ENCODE assay signal across 8 mouse cellular contexts in genomic region chr1:132468926-132469325, GRCm38 (mm10). TPM values are rescaled to one million over a fixed set of nuclear protein-coding genes. Genes with fewer than 3 reads are reported as not detected.
DNase-seq lines count a peak whose midpoint lies in the region.
"Had no signal": no experiment of that assay in that cellular context is flagged by ENCODE, and none has a peak within 500 bp of the region (broad histone marks: within the 10 kb centered on the region; RNA-seq: fewer than 3 reads in every experiment).

No protein-coding gene starts in this region.

- peaks cover 11% of the 10 kb centered on the region; the same call in 1 of the 2 replicates for H3K4me1 ChIP-seq in heart, embryonic 10.5 days

- intact Hi-C loops in heart, postnatal 10 days (cut with DNase I): no loop called here

- no peak overlapping the region for H3K27ac ChIP-seq in heart, embryonic 10.5 days

- no peaks in the 10 kb centered on the region for H3K9me3 ChIP-seq in heart, embryonic 10.5 days

- DNase-seq in heart, postnatal 10 days: peak; percentile 17 to 19
- DNase-seq in heart, embryonic 10.5 days (ENCODE audit: low spot score): no peak
- peak; percentile 61 for DNase-seq in testis, postnatal 10 days (ENCODE audit: low spot score)
- no peak for DNase-seq in testis, postnatal 14 days (ENCODE audit: low spot score)
- DNase-seq in adrenal gland, postnatal 36 days: peak; percentile 59 to 75
- DNase-seq in layer of hippocampus, adult 9-11 months: no peak
- DNase-seq in embryo, embryonic 10 days (ENCODE audit: low spot score): no peak

- H3K36me3 ChIP-seq in heart, embryonic 10.5 days: peaks cover 22% of the 10 kb centered on the region

- no peaks in the 10 kb centered on the region for H3K27me3 ChIP-seq in heart, embryonic 10.5 days (ENCODE audit: insufficient read depth, poor library complexity, severe bottlenecking)

- H3K4me3 ChIP-seq in heart, embryonic 10.5 days: no peak overlapping the region
- H3K4me3 ChIP-seq: myocyte had no signal

RNA-seq across cellular contexts. Expression of gene Rbbp5, which starts 8.2 kb away (rescaled TPM):
- total RNA-seq in heart, postnatal 10 days (2021): 10 to 100 TPM; 20.4 to 24.9 TPM
- 33.2 and 43.6 TPM in 2 replicates for polyA plus RNA-seq in heart, embryonic 10.5 days (2016; fragmentation: Nextera tagmentation; extraction: Ambion mirVana)
- 10 to 100 TPM; 36.5 to 39.2 TPM for total RNA-seq in adrenal gland, postnatal 36 days (2021)

RNA-seq across cellular contexts. Expression of gene Tmem81, which starts 37.1 kb away (rescaled TPM):
- 1 to 10 TPM; 1.5 to 1.6 TPM for total RNA-seq in heart, postnatal 10 days (2021)
- polyA plus RNA-seq in heart, embryonic 10.5 days (2016; fragmentation: Nextera tagmentation; extraction: Ambion mirVana): 1.2 and 1.3 TPM in 2 replicates
- 1 to 10 TPM; 3.1 to 3.9 TPM for total RNA-seq in adrenal gland, postnatal 36 days (2021)

RNA-seq across cellular contexts. Expression of gene Dstyk, which starts 51.6 kb away (rescaled TPM):
- 10 to 100 TPM; 19.7 to 24.7 TPM for total RNA-seq in heart, postnatal 10 days (2021)
- 10.6 and 10.8 TPM in 2 replicates for polyA plus RNA-seq in heart, embryonic 10.5 days (2016; fragmentation: Nextera tagmentation; extraction: Ambion mirVana)
- total RNA-seq in adrenal gland, postnatal 36 days (2021): 10 to 100 TPM; 22.5 to 23.1 TPM

Comparison
In these comparisons a context has a peak if more than half of its experiments do, and no peak if none do; other contexts are left out.
1. DNase-seq: peak in heart, postnatal 10 days (2 of 2), testis, postnatal 10 days (single experiment) and adrenal gland, postnatal 36 days (2 of 2); none in heart, embryonic 10.5 days (single experiment), testis, postnatal 14 days (single experiment), layer of hippocampus, adult 9-11 months (single experiment) and embryo, embryonic 10 days (single experiment).